Mouse (Mus musculus) limb, embryonic 11.5 days (tissue): ENCODE results near the gene Olfr287. TPM values are rescaled to one million over a fixed set of nuclear protein-coding genes. Genes with fewer than 3 reads are reported as not detected.

ENCODE experiments used
- ATAC-seq: fragments of 200-750 bp; cut with Nextera tagmentation; 2 replicates; pipeline ENCODE4 v1.8.0; 2017; ENCODE audit warnings: low read depth; ENCODE audit not compliant: insufficient number of reproducible peaks, low FRiP score, low TSS enrichment
- DNase-seq: peaks from one replicate; pipeline ENCODE4 v3.0.0-alpha.2; 2015; ENCODE audit warnings: low spot score
- H3K27ac ChIP-seq: fragments of 300-500 bp; sonication (generic); replicated peaks from 2 replicates; pipeline ENCODE4 v1.5.1; 2014; ENCODE audit warnings: low read depth, mild to moderate bottlenecking, low read length
- H3K27me3 ChIP-seq: fragments of 300-500 bp; sonication (generic); 2 replicates; pipeline ENCODE4 v1.6.1; 2014; ENCODE audit warnings: mild to moderate bottlenecking, low read length, mixed read lengths; ENCODE audit not compliant: control insufficient read depth, insufficient read depth
- H3K36me3 ChIP-seq: fragments of 300-500 bp; sonication (generic); 2 replicates; pipeline ENCODE4 v1.6.1; 2014; ENCODE audit warnings: mild to moderate bottlenecking, low read length, moderate library complexity, mixed read lengths; ENCODE audit not compliant: control insufficient read depth, insufficient read depth
- H3K4me1 ChIP-seq: fragments of 300-500 bp; sonication (generic); 2 replicates; pipeline ENCODE4 v1.6.1; 2014; ENCODE audit warnings: low read length, mixed read lengths; ENCODE audit not compliant: control insufficient read depth, insufficient read depth
- H3K4me2 ChIP-seq: fragments of 300-500 bp; sonication (generic); 2 replicates; pipeline ENCODE4 v1.6.1; 2014; ENCODE audit warnings: low read depth, mild to moderate bottlenecking, moderate library complexity; ENCODE audit not compliant: severe bottlenecking
- H3K4me3 ChIP-seq: fragments of 300-500 bp; sonication (generic); 2 replicates; pipeline ENCODE4 v1.5.1; 2014; ENCODE audit warnings: low read depth, low read length
- H3K9ac ChIP-seq: fragments of 300-500 bp; sonication (generic); 2 replicates; pipeline ENCODE4 v1.6.1; 2014; ENCODE audit warnings: mild to moderate bottlenecking, low read length
- H3K9me3 ChIP-seq: fragments of 300-500 bp; sonication (generic); 2 replicates; pipeline ENCODE4 v1.6.1; 2016; ENCODE audit warnings: low read length; ENCODE audit not compliant: control insufficient read depth
- WGBS: fragments of 180-500 bp; shearing (Covaris S2); extraction: QIAGEN DNeasy Blood & Tissue Kit; methylation state at CpG from one replicate; pipeline ENCODE4 v1.1.7; 2014; 5-methylcytosine and 5-hydroxymethylcytosine counted together
- polyA plus RNA-seq: library from polyadenylated mRNA; unstranded; fragments of >200 nt; fragmentation: Nextera tagmentation; extraction: Ambion mirVana; gene quantifications from 2 replicates; pipeline ENCODE4 v1.2.1, GENCODE M21; 2014

Olfr287 gene
- polyA plus RNA-seq, 1 experiment from 2014 or later = not detected

DNA sequence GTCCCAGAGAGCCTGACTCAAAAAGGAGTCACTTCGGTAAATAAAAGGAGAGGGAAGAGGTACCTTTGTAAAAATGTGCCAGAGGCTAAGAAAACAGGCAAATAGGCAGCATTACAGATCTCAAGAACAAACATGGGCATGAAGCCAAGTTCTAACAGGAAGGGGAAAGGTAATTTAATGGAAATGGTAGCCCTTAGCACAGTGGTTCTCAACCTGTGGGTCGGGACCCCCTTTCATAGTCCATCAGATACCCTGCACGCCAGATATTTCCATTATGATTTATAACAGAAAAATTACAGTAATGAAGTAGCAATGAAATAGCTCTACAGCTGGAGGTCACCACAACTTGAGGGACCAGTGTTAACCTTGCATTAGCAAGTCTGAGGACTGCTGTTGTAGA, 43.5 kb downstream of the Olfr287 start:
- Histone ChIP-seq H3K27me3 (peaks cover 6% of the 10 kb centered on the region; the same call in 1 of the 2 replicates), H3K36me3 (no peaks in the 10 kb centered on the region), H3K27ac (no peak overlapping the region), H3K4me1 (no peaks in the 10 kb centered on the region), H3K4me2 (no peak overlapping the region), H3K9ac (no peak overlapping the region), H3K9me3 (no peaks in the 10 kb centered on the region), H3K4me3 (no peak overlapping the region)
- ATAC-seq = no peak
- WGBS = 83% methylated on average over 3 of the region's 3 CpGs
- no peak for DNase-seq

DNA sequence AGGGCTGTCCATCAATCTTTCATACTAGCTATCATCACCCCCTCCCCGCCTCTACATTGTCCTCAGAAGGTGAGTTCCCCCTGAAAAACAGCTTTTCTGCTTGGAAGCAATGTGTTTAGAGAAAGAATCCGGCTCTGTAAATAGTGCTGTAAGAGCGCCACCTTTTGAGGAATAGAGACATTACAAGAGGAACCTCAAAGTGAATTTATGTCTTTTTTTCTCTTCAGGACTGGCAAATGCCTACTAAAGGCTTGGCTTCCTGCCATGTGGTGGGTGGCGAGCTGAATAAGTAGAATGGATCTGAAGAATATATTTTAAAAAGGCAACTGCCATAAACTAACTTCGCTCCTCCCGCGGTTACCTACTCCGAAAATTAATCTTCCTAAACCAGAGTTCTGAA, 47.0 kb downstream of the Olfr287 start:
- no peak overlapping the region for H3K27ac ChIP-seq
- DNase-seq (no peak), ATAC-seq (no peak)
- H3K4me2 ChIP-seq = no peak overlapping the region
- H3K9ac ChIP-seq = no peak overlapping the region
- no peaks in the 10 kb centered on the region for H3K36me3 ChIP-seq
- H3K4me3 ChIP-seq = no peak overlapping the region
- H3K9me3 ChIP-seq = no peaks in the 10 kb centered on the region
- 39% methylated on average over 8 of the region's 8 CpGs for WGBS
- H3K27me3 ChIP-seq = peaks cover 29% of the 10 kb centered on the region
- H3K4me1 ChIP-seq = no peaks in the 10 kb centered on the region

DNA sequence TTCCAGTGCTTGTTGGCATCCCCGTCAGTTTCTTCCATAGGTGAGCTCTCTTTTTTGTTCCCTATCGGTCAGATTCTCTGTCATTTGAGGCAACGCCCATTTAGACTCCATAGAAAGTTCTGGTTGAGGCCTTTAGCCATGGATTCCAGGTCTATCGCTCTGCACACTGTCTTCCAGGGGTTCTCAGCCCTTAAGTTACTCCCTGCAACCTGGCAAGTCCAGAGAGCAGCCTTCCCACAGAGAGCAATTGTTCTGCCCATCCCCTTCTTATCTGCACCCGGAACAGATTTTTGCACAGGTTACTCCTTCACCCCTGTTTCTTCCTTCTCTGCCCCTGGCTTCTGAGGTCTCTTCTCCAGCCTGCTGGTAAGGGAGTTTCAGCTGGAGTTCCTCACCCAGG, 48.7 kb downstream of the Olfr287 start:
- no peak overlapping the region for H3K27ac ChIP-seq
- H3K4me2 ChIP-seq = no peak overlapping the region
- H3K36me3 ChIP-seq = no peaks in the 10 kb centered on the region
- DNase-seq (no peak), ATAC-seq (no peak)
- no peaks in the 10 kb centered on the region for H3K9me3 ChIP-seq
- H3K9ac ChIP-seq = no peak overlapping the region
- H3K27me3 ChIP-seq = peaks cover 41% of the 10 kb centered on the region
- H3K4me1 ChIP-seq = peaks cover 10% of the 10 kb centered on the region; the same call in 1 of the 2 replicates
- WGBS = 72% methylated on average over 5 of the region's 5 CpGs
- H3K4me3 ChIP-seq = no peak overlapping the region

DNA sequence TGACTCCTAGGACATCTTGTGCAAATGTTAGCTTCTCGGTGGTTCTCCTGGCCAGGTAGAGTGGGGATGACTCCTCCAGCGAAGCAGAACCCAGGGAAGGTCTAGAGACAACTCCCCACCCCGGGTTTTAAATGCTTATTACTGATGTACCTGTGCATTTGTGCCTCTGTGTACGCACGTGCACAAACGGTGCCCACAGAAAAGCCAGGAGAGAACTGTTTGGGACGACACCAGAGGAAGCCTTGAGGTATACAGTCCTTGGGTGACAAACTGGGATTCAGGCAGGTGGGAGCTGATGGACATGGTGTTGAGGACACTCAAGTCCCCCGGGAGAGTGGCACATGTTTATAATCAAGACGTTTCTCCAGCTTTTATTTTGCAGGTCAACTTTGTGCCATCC, 49.9 kb downstream of the Olfr287 start:
- DNase-seq (no peak), ATAC-seq (no peak)
- Histone ChIP-seq H3K9ac (no peak overlapping the region), H3K27me3 (peaks cover 41% of the 10 kb centered on the region), H3K4me3 (no peak overlapping the region), H3K27ac (no peak overlapping the region), H3K36me3 (no peaks in the 10 kb centered on the region), H3K4me2 (no peak overlapping the region), H3K4me1 (peaks cover 10% of the 10 kb centered on the region; the same call in 1 of the 2 replicates), H3K9me3 (no peaks in the 10 kb centered on the region)
- 72% methylated on average over 9 of the region's 9 CpGs for WGBS

DNA sequence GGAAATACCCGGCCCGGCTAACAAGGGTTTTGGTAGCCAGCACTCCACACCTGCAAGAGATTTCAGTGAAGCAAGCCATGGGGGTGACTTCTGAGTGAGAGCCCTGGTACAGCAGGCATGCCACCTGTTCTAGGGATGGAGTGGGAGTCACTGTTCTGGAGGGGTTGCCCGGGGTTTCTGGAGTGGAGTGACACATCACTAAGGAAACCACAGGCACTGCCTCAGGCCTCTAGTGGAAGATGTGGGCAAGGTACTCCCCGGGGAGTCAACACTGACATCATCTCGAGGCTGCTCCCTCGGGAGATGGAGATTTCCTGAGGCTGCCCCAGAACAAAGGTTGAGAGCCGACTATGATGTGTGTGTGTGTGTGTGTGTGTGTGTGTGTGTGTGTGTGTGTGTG, 50.5 kb downstream of the Olfr287 start:
- H3K9me3 ChIP-seq = no peaks in the 10 kb centered on the region
- no peak overlapping the region for H3K9ac ChIP-seq
- no peak overlapping the region for H3K4me2 ChIP-seq
- H3K27me3 ChIP-seq = peaks cover 41% of the 10 kb centered on the region
- H3K36me3 ChIP-seq = no peaks in the 10 kb centered on the region
- no peak for DNase-seq
- no peak for ATAC-seq
- WGBS = 51% methylated on average over 7 of the region's 7 CpGs
- H3K4me1 ChIP-seq = peaks cover 10% of the 10 kb centered on the region; the same call in 1 of the 2 replicates
- no peak overlapping the region for H3K27ac ChIP-seq
- H3K4me3 ChIP-seq = no peak overlapping the region

DNA sequence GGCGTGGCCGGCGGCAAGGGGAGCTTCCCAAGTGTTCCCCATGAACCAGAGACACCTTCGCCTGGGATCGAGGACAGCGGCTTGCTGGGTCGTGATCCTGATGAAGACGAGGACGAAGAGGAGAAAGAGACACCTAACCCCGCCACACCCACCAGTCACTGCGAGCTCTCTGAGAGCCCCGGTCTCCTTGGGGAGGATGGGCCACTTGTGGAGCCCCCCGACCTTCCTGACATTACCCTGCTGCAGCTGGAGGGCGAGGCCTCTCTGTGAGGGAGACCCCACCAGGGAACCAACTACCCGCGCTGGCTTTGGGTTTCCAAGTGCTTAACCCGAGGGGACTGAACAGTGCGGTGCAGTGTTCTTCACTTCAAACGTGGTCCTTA, 52.2 kb downstream of the Olfr287 start:
- Histone ChIP-seq H3K9ac (no peak overlapping the region; the same call in 1 of the 2 replicates), H3K4me2 (no peak overlapping the region), H3K4me1 (peaks cover 10% of the 10 kb centered on the region; the same call in 1 of the 2 replicates), H3K36me3 (no peaks in the 10 kb centered on the region), H3K4me3 (peak overlapping the region; percentile 48; the same call in 1 of the 2 replicates), H3K27ac (no peak overlapping the region), H3K9me3 (no peaks in the 10 kb centered on the region), H3K27me3 (peaks cover 41% of the 10 kb centered on the region)
- no peak for ATAC-seq
- 6% methylated on average over 19 of the region's 19 CpGs for WGBS
- no peak for DNase-seq

DNA sequence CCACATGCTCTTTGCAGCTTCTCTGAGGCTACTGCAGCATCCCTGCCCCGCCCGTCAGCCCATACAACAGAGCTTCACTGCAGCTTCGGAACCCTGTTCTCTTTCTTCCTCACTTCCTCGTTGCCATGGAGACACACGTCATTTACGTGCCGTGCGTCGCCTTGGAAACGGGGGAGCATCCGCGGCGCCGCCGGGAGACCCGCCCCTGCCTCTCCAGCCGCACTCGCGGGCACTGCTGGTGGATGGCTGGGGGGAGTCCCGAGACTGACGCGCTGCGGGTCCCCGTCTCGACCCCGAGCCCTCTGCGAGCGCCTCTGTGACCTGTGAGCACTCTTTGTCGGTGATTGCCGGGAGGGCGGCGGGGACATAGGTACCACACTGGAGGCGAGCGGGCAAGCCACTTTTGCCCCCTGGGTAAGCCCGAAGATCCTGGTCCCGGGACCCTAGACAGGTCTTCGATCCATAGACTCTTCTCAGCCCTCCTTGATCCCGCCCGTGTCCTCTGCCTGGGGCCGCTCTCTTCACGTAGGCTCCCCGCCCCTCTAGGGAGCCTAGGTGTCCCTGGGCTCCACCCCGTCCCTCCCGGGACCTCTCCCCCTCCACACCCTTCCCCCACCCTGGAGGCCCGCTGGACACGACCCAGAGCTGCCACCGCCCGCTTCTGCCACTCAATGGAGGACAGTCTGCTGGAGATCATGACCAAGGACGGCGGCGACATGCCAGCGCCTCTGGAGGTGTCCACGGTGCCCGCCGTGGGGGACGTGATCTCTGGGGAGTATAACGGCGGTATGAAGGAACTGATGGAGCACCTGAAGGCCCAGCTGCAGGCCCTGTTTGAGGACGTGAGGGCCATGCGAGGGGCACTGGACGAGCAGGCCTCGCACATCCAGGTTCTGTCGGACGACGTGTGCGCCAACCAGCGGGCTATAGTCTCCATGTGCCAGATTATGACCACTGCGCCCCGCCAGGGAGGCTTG, 52.9 kb downstream of the Olfr287 start:
- Histone ChIP-seq H3K4me1 (peaks cover 10% of the 10 kb centered on the region; the same call in 1 of the 2 replicates), H3K27me3 (peaks cover 38% of the 10 kb centered on the region), H3K9ac (peak overlapping the region; percentile 34; the same call in 1 of the 2 replicates), H3K4me2 (peak overlapping the region; percentile 94), H3K36me3 (no peaks in the 10 kb centered on the region), H3K27ac (no peak overlapping the region), H3K9me3 (no peaks in the 10 kb centered on the region), H3K4me3 (peak overlapping the region; percentile 48)
- DNase-seq (peak; percentile 90), ATAC-seq (peak; percentile 89)
- 1% methylated on average over 69 of the region's 69 CpGs for WGBS

DNA sequence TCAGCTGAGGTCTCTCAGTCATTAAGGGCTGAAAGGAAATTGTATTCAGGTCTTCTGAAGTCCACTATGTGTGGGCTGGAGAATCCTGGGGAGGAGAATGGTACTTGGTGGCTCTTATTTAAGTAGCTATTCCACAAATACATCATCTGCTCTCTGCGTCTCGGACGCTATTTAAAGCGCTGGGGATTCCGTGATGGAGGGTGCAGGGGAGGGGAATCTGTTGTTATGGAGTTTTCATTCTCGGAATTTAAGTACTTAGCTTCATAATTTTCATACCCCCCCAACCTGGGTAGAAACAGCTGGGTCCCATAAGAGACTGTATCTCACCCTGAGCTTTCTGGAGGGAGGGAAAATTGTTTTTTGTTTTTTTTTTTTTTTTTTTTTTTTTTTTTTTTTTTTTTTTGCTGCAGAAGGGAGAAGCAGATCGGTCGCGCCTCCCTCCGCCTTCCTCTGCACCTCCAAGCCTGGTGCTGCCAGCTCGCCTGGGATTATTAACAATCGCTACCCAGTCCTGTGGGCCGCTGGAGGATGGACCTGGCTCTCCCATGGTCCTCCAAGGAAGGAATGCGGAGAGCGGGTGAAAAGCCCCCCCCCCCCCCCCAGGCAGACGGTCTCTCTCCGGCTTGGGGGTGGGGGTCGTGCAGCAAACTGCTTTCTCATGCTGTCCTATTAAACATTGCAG, 53.8 kb downstream of the Olfr287 start, which contains the start of gene Ccdc184:
Gene Ccdc184, plus strand, starts transcription at position 196 of the 682 bp plus-strand sequence.
- no peak; the same call in 1 of the 2 replicates for ATAC-seq
- Histone ChIP-seq H3K9ac (peak within 1 kb of the TSS; percentile 43), H3K27me3 (peaks cover 36% of the 10 kb centered on the region), H3K4me1 (peaks cover 10% of the 10 kb centered on the region; the same call in 1 of the 2 replicates), H3K4me3 (peak within 1 kb of the TSS; percentile 48), H3K36me3 (no peaks in the 10 kb centered on the region), H3K4me2 (peak within 1 kb of the TSS; percentile 94), H3K9me3 (no peaks in the 10 kb centered on the region), H3K27ac (no peak within 1 kb of the TSS)
- DNase-seq = no peak
- WGBS = 4% methylated on average over 17 of the region's 18 CpGs
